Mouse (Mus musculus): ENCODE measurements at regions not wholly inside any gene's neighbourhood (a gene's known extent, or its start where the extent isn't known, plus 50 kb on each side); places are given as distances from the start of the nearest gene placed in this dataset.

DNA sequence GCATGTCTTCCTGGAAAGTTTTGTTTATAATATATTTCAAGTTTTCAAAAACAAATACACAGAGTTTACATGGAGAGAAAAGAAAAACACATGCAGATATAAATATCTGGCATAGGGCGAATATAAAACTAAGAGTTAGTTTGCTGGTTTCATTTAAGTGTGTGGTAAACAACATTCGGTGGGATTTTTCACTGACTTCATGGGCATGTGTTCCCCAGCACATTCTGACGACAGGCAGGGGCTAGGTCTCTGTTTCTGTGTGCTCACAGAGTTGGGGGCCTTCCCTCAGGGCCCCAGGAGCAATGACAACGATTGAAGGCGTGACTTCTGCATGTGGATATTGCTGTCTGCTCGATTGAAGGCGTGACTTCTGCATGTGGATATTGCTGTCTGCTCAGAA, 193.3 kb upstream of the Npvf start:
- 84% methylated on average over 7 of the region's 7 CpGs for WGBS
- no peaks in the 10 kb centered on the region for H3K9me3 ChIP-seq (ENCODE audit: control insufficient read depth, low read length)
- no peak for ATAC-seq (ENCODE audit: low read depth)
- no peak overlapping the region for H3K9ac ChIP-seq (replicated peaks; ENCODE audit: low read depth, low read length)
- 0 out of 2 replicates have a peak, but pooled peaks cover 8% of the 10 kb centered on the region for H3K4me1 ChIP-seq (ENCODE audit: control insufficient read depth, insufficient read depth, low read length)
- H3K27ac ChIP-seq (ENCODE audit: low read depth, low read length), result no peak overlapping the region
- no peaks in the 10 kb centered on the region for H3K36me3 ChIP-seq (ENCODE audit: control insufficient read depth, insufficient read depth, low read length)
- no peak overlapping the region for H3K4me3 ChIP-seq (ENCODE audit: low read depth, low read length)
- H3K4me2 ChIP-seq (ENCODE audit: low read depth, low read length), result no peak overlapping the region
- H3K27me3 ChIP-seq (ENCODE audit: control insufficient read depth, insufficient read depth, low read length), result no peaks in the 10 kb centered on the region

DNA sequence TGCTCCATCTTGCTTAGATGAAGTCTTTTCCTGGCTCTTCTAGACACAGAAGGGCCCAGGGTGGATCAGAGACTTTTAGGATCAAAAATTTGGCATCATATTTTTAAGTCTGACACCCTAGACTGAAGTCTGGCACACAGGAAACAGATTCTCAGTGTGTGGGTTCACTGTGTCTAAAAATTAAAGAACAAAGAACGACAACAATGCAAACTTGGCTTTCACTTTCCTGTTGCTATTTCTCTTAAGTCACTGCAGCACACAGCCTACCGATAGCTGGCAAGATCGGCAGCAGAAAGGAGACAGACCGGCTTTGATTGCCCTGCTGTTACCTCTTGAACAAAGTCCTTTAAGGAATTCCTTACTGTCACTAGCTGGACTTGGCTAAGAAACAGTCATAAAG, 204.9 kb upstream of the Npvf start:
- Histone ChIP-seq H3K9me3 (ENCODE audit: control insufficient read depth, low read length) (no peaks in the 10 kb centered on the region), H3K27me3 (ENCODE audit: control insufficient read depth, insufficient read depth, low read length) (no peaks in the 10 kb centered on the region), H3K9ac (replicated peaks; ENCODE audit: low read depth, low read length) (no peak overlapping the region), H3K4me1 (ENCODE audit: control insufficient read depth, insufficient read depth, low read length) (no peaks in the 10 kb centered on the region), H3K27ac (ENCODE audit: low read depth, low read length) (no peak overlapping the region), H3K4me3 (ENCODE audit: low read depth, low read length) (no peak overlapping the region), H3K36me3 (ENCODE audit: control insufficient read depth, insufficient read depth, low read length) (no peaks in the 10 kb centered on the region), H3K4me2 (ENCODE audit: low read depth, low read length) (no peak overlapping the region)
- no peak for ATAC-seq (ENCODE audit: low read depth)
- 79% methylated on average over 4 of the region's 4 CpGs for WGBS

DNA sequence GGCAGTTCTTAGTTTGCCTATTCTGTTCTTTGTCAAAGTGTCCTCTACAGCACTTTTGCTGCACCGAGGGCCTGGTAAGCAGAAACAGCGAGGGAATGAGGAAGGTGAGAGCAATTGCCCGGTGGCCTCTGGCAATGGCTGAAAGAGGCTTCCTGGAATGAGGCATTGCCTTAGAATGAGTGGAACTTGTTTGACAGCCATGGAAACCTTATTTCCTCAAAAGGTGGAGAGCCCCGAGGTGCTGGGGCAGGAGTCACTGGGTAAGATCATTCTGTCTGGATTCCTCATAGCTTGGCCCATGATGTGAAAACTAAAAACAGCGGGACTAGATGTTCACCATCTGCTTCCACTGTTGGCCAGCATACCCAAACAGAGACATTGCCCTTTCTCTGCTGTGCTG, 223.8 kb upstream of the Npvf start:
- WGBS, result 89% methylated on average over 5 of the region's 5 CpGs
- Histone ChIP-seq H3K27ac (ENCODE audit: low read depth, low read length) (no peak overlapping the region), H3K36me3 (ENCODE audit: control insufficient read depth, insufficient read depth, low read length) (no peaks in the 10 kb centered on the region), H3K4me3 (ENCODE audit: low read depth, low read length) (no peak overlapping the region), H3K4me1 (ENCODE audit: control insufficient read depth, insufficient read depth, low read length) (no peaks in the 10 kb centered on the region), H3K27me3 (ENCODE audit: control insufficient read depth, insufficient read depth, low read length) (no peaks in the 10 kb centered on the region), H3K4me2 (ENCODE audit: low read depth, low read length) (no peak overlapping the region), H3K9ac (replicated peaks; ENCODE audit: low read depth, low read length) (no peak overlapping the region), H3K9me3 (ENCODE audit: control insufficient read depth, low read length) (no peaks in the 10 kb centered on the region)
- ATAC-seq (ENCODE audit: low read depth), result no peak

DNA sequence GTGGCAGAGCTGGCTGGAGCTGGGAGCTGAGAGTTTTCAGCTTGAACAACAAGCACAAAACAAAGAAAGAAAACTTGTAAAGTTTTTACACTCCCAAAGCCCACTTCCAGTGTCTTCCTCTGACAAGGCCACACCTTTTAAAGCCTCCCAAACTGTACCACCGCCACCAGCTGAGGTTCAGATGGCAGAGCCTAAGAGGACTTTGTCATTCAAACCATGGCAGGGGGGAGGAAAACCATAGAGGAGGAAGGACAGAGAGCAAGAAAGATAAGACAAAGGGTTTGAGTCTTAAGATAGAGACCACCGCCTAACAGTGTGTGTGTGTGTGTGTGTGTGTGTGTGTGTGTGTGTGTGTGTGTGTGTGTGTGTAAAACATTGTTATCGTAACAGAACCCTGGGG, 228.1 kb upstream of the Npvf start:
- Histone ChIP-seq H3K27me3 (ENCODE audit: control insufficient read depth, insufficient read depth, low read length) (no peaks in the 10 kb centered on the region), H3K9me3 (ENCODE audit: control insufficient read depth, low read length) (no peaks in the 10 kb centered on the region), H3K27ac (ENCODE audit: low read depth, low read length) (no peak overlapping the region), H3K4me2 (ENCODE audit: low read depth, low read length) (no peak overlapping the region), H3K36me3 (ENCODE audit: control insufficient read depth, insufficient read depth, low read length) (no peaks in the 10 kb centered on the region), H3K4me1 (ENCODE audit: control insufficient read depth, insufficient read depth, low read length) (no peaks in the 10 kb centered on the region), H3K9ac (replicated peaks; ENCODE audit: low read depth, low read length) (no peak overlapping the region), H3K4me3 (ENCODE audit: low read depth, low read length) (no peak overlapping the region)
- 65% methylated on average over 3 of the region's 3 CpGs for WGBS
- no peak for ATAC-seq (ENCODE audit: low read depth)

DNA sequence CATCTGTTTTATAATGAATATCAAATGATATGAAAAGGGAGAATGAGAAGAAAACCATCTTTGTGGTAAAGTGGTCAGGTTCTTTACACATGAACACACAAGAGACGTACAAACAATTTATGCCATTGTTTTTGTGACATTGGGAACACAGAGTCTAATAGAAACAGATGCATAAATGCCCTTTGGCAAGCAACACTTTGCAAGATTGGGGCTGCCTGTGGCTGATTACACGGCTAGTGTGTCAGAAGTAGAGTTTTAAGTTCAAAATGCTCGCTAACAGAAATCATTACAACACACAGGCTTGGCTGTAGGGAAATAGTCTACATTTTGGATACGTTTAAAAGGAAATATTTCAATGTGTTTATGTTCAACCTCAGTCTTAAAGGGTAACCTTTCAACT, 228.5 kb upstream of the Npvf start:
- Histone ChIP-seq H3K4me3 (ENCODE audit: low read depth, low read length) (no peak overlapping the region), H3K9me3 (ENCODE audit: control insufficient read depth, low read length) (no peaks in the 10 kb centered on the region), H3K36me3 (ENCODE audit: control insufficient read depth, insufficient read depth, low read length) (no peaks in the 10 kb centered on the region), H3K27me3 (ENCODE audit: control insufficient read depth, insufficient read depth, low read length) (no peaks in the 10 kb centered on the region), H3K27ac (ENCODE audit: low read depth, low read length) (no peak overlapping the region), H3K9ac (replicated peaks; ENCODE audit: low read depth, low read length) (no peak overlapping the region), H3K4me2 (ENCODE audit: low read depth, low read length) (no peak overlapping the region), H3K4me1 (ENCODE audit: control insufficient read depth, insufficient read depth, low read length) (no peaks in the 10 kb centered on the region)
- WGBS, result 72% methylated on average over 4 of the region's 4 CpGs
- ATAC-seq (ENCODE audit: low read depth), result no peak

DNA sequence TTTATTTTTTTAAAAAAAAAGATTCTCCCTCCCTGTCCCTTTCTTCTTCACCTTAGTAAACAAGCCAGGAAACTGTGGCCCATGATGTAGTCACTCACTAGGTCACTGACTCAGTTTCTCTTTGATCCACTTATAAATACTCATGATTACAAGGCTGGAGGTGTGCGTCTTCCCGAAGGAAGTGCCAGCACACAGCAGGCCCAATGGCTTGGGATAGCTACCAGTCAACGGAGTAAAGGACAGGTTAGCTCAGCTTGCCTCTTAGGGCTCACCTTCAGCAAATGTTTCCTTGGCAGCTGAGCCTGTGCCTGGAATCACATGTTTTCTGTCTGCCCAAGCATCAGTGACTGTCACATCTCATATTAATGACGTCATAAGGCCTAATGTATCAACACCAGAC, 230.8 kb upstream of the Npvf start:
- Histone ChIP-seq H3K4me1 (ENCODE audit: control insufficient read depth, insufficient read depth, low read length) (peaks cover 1% of the 10 kb centered on the region; the same call in 1 of the 2 replicates), H3K36me3 (ENCODE audit: control insufficient read depth, insufficient read depth, low read length) (no peaks in the 10 kb centered on the region), H3K9me3 (ENCODE audit: control insufficient read depth, low read length) (no peaks in the 10 kb centered on the region), H3K4me2 (ENCODE audit: low read depth, low read length) (no peak overlapping the region), H3K27me3 (ENCODE audit: control insufficient read depth, insufficient read depth, low read length) (no peaks in the 10 kb centered on the region), H3K4me3 (ENCODE audit: low read depth, low read length) (no peak overlapping the region), H3K27ac (ENCODE audit: low read depth, low read length) (no peak overlapping the region), H3K9ac (replicated peaks; ENCODE audit: low read depth, low read length) (no peak overlapping the region)
- 92% methylated on average over 4 of the region's 4 CpGs for WGBS
- no peak for ATAC-seq (ENCODE audit: low read depth)

DNA sequence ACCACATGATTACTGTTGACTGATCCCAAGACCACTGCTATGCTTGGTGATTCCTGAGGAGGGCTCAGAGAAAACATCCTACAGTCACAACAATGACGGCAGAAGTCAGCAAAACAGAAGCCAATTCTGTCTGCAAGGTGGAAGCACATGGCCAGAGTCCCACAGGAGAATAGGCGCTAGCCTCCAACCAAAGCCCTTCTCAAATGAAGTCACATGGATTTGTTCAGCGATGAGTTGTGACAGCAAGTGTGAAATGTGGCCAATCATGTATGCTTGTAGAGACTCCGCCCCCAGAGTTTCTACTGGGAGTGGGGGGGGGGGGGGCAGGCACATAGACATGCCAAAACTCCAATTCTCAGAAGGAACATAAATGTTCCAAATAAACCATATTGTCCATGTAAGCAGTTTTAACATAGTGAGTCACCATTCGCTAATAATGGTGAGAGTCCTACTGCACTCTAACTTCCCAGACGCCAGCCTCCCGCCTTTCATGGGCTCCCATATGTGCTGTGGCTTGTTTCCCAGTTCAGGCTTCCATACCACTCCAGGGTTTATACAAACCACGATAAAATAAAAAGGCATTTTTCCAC, 231.6 kb upstream of the Npvf start:
- Histone ChIP-seq H3K36me3 (ENCODE audit: control insufficient read depth, insufficient read depth, low read length) (no peaks in the 10 kb centered on the region), H3K27ac (ENCODE audit: low read depth, low read length) (no peak overlapping the region), H3K27me3 (ENCODE audit: control insufficient read depth, insufficient read depth, low read length) (no peaks in the 10 kb centered on the region), H3K9ac (replicated peaks; ENCODE audit: low read depth, low read length) (no peak overlapping the region), H3K4me2 (ENCODE audit: low read depth, low read length) (no peak overlapping the region), H3K4me3 (ENCODE audit: low read depth, low read length) (no peak overlapping the region), H3K9me3 (ENCODE audit: control insufficient read depth, low read length) (no peaks in the 10 kb centered on the region), H3K4me1 (ENCODE audit: control insufficient read depth, insufficient read depth, low read length) (peaks cover 7% of the 10 kb centered on the region)
- no peak for ATAC-seq (ENCODE audit: low read depth)
- 83% methylated on average over 8 of the region's 8 CpGs for WGBS

DNA sequence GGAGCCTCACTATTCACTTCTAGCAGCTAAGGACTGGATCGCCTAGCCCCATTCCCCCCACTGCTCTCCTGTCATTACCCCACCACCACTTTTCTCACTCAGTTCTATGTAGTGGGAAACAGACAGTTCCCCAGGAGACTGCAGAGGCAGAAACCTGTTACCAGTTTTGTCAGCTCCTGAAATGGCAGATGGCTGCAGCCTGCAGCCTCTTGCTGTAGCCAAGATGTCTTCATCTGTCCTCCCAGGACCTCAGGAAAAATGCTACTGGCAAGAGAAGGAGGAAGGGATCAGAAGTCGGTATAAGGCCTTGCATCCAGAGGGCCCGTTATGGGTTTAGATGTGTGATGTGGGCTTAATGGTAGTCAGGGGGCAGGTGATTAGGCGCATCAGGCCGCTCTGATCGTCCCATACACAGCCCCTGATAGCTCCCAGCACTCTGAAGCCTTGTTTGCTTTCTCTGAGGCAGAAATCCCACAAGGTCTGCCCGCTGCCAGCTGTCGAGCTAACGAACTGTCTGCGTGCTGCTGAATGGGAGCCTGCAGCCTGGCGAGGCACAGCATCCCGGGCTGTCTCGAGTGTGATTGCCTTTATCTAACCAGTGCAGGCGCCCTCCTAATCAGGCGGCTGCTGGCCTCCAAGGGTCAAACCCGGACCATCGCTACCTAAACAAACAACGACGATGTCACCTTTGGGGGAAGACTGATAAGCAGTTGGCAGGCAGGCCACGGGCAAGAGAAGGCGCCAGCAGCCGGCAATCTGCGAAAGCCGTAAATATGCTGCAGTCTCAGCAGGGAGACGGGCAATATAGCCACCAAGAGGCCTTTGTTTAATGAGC, 236.3 kb upstream of the Npvf start:
- Histone ChIP-seq H3K9me3 (ENCODE audit: control insufficient read depth, low read length) (no peaks in the 10 kb centered on the region), H3K9ac (replicated peaks; ENCODE audit: low read depth, low read length) (peak overlapping the region; percentile 29; the same call in 1 of the 2 replicates), H3K36me3 (ENCODE audit: control insufficient read depth, insufficient read depth, low read length) (no peaks in the 10 kb centered on the region), H3K4me1 (ENCODE audit: control insufficient read depth, insufficient read depth, low read length) (peaks cover 18% of the 10 kb centered on the region), H3K4me2 (ENCODE audit: low read depth, low read length) (peak overlapping the region; percentile 36; the same call in 1 of the 2 replicates), H3K27ac (ENCODE audit: low read depth, low read length) (peak overlapping the region; percentile 88), H3K4me3 (ENCODE audit: low read depth, low read length) (no peak overlapping the region), H3K27me3 (ENCODE audit: control insufficient read depth, insufficient read depth, low read length) (no peaks in the 10 kb centered on the region)
- ATAC-seq (ENCODE audit: low read depth), result peak; percentile 86
- WGBS, result 5% methylated on average over 25 of the region's 25 CpGs

DNA sequence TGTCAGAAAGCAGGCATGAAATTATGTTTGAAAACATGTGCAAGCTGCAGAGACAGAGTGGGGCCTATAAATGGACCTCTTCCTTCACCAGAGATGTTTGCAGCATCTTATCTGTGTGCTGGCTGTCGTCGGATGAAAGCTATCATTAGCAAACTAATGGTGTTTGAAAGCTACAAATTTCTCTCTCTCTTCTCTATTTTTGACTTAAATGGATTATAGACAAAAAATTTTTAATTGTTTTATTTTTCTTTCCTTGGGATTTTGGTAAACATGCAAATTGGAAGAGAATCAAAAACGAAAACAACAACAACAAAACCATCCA, 236.9 kb upstream of the Npvf start:
- H3K4me3 ChIP-seq (ENCODE audit: low read depth, low read length), result no peak overlapping the region
- peak overlapping the region; percentile 36; the same call in 1 of the 2 replicates for H3K4me2 ChIP-seq (ENCODE audit: low read depth, low read length)
- H3K36me3 ChIP-seq (ENCODE audit: control insufficient read depth, insufficient read depth, low read length), result no peaks in the 10 kb centered on the region
- H3K27ac ChIP-seq (ENCODE audit: low read depth, low read length), result peak overlapping the region; percentile 88
- 32% methylated on average over 3 of the region's 3 CpGs for WGBS
- no peak for ATAC-seq (ENCODE audit: low read depth)
- H3K9me3 ChIP-seq (ENCODE audit: control insufficient read depth, low read length), result no peaks in the 10 kb centered on the region
- no peaks in the 10 kb centered on the region for H3K27me3 ChIP-seq (ENCODE audit: control insufficient read depth, insufficient read depth, low read length)
- peaks cover 18% of the 10 kb centered on the region for H3K4me1 ChIP-seq (ENCODE audit: control insufficient read depth, insufficient read depth, low read length)
- H3K9ac ChIP-seq (replicated peaks; ENCODE audit: low read depth, low read length), result no peak overlapping the region
